Mouse (Mus musculus) liver, embryonic 14.5 days (tissue): ENCODE results near the gene Grid2. TPM values are rescaled to one million over a fixed set of nuclear protein-coding genes. Genes with fewer than 3 reads are reported as not detected.

Experiments
- ATAC-seq: fragments of 200-750 bp; cut with Nextera tagmentation; 2 replicates; pipeline ENCODE4 v1.8.0; 2017; ENCODE audit warnings: moderate number of reproducible peaks, mild to moderate bottlenecking, moderate library complexity; ENCODE audit not compliant: insufficient read depth
- DNase-seq, 3 experiments: peaks; one replicate each; pipeline ENCODE4 v3.0.0-alpha.2; 2012 to 2013; ENCODE audit warnings: low read depth in 3 of 3, low spot score in 3 of 3
- H3K27ac ChIP-seq: fragments of 300-500 bp; sonication (generic); 2 replicates; pipeline ENCODE4 v1.5.1; 2014; ENCODE audit warnings: moderate library complexity, mild to moderate bottlenecking, control low read depth, inconsistent platforms
- H3K27me3 ChIP-seq: fragments of 300-500 bp; sonication (generic); 2 replicates; pipeline ENCODE4 v1.6.1; 2014; ENCODE audit warnings: mild to moderate bottlenecking, low read length, moderate library complexity; ENCODE audit not compliant: control insufficient read depth, insufficient read depth
- H3K36me3 ChIP-seq: fragments of 300-500 bp; sonication (generic); replicated peaks from 2 replicates; pipeline ENCODE4 v1.6.1; 2014; ENCODE audit warnings: low read depth; ENCODE audit not compliant: control insufficient read depth, insufficient read depth
- H3K4me1 ChIP-seq, 2 experiments: fragments of 200-500 bp in 1 of 2; fragments of 300-500 bp in 1 of 2; sonication (generic) in 1 of 2; replicated peaks; 2 replicates each; pipeline ENCODE4 v1.6.1; 2012 to 2014; ENCODE audit warnings: antibody characterized with exemption in 1 of 2, inconsistent platforms in 1 of 2, low read length in 1 of 2; ENCODE audit not compliant: control insufficient read depth in 2 of 2, insufficient read depth in 2 of 2
- H3K4me2 ChIP-seq: fragments of 300-500 bp; sonication (generic); 2 replicates; pipeline ENCODE4 v1.6.1; 2014; ENCODE audit warnings: low read depth, mild to moderate bottlenecking, control low read depth, moderate library complexity
- H3K4me3 ChIP-seq, 2 experiments: fragments of 200-500 bp in 1 of 2; fragments of 300-500 bp in 1 of 2; sonication (generic) in 1 of 2; 2 replicates each; pipeline ENCODE4 v1.5.1; 2012 to 2014; ENCODE audit warnings: low read depth in 2 of 2, low read length in 2 of 2, mild to moderate bottlenecking in 2 of 2, control low read depth in 1 of 2, inconsistent platforms in 1 of 2, moderate library complexity in 1 of 2; ENCODE audit not compliant: insufficient read depth in 1 of 2
- H3K9ac ChIP-seq: fragments of 300-500 bp; sonication (generic); replicated peaks from 2 replicates; pipeline ENCODE4 v1.6.1; 2014; ENCODE audit warnings: mild to moderate bottlenecking, control low read depth, moderate library complexity
- H3K9me3 ChIP-seq: fragments of 300-500 bp; sonication (generic); 2 replicates; pipeline ENCODE4 v1.6.1; 2016; ENCODE audit warnings: low read length, mixed read lengths; ENCODE audit not compliant: control insufficient read depth
- CTCF ChIP-seq: IDR thresholded peaks from 2 replicates; pipeline ENCODE4 v1.5.1; 2016; ENCODE audit warnings: antibody characterized with exemption, low read depth, control low read depth
- EP300 ChIP-seq: IDR thresholded peaks from 2 replicates; pipeline ENCODE4 v1.6.1; 2016; ENCODE audit warnings: antibody characterized with exemption, low read depth
- WGBS: fragments of 180-500 bp; shearing (Covaris S2); extraction: QIAGEN DNeasy Blood & Tissue Kit; methylation state at CpG from one replicate; pipeline ENCODE4 v1.1.7; 2014; ENCODE audit not compliant: insufficient replicate concordance; 5-methylcytosine and 5-hydroxymethylcytosine counted together
- polyA plus RNA-seq, 2 experiments: library from polyadenylated mRNA; depleted of rRNA in 1 of 2; stranded (reverse) in 1 of 2; unstranded in 1 of 2; fragments of >200 nt; fragmentation: Nextera tagmentation in 1 of 2; extraction: Ambion mirVana in 1 of 2; gene quantifications; 2 replicates each; pipeline versions ENCODE4 v1.2.1 to v1.2.3; 2012 to 2014

Grid2 gene
- polyA plus RNA-seq, 2 experiments, result not detected

DNA sequence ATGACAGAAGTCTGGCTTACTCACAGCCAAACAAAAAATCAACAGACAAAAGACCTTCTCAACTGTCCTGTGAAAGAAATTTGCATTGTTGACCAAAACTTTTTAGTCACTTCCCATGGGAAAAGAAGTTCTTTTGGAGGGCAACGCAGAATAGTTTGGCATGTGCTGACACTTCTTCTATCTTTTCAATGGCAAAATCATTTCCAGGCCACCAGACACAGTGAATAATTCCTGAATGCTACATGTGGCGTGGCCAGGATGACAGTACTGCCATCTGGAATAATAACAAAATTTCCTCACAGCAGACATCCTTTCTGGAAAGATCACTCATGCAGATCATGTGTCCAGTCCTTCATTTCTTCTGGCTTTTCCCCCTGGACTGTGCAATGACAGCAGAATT is 478.1 kb downstream of the Grid2 start:
- no peaks in the 10 kb centered on the region for H3K4me1 ChIP-seq
- no peak overlapping the region for H3K4me3 ChIP-seq
- H3K27me3 ChIP-seq, result no peaks in the 10 kb centered on the region
- DNase-seq (no peak), ATAC-seq (no peak)
- H3K4me2 ChIP-seq, result no peak overlapping the region
- no peaks in the 10 kb centered on the region for H3K9me3 ChIP-seq
- no peaks in the 10 kb centered on the region for H3K36me3 ChIP-seq
- no peak overlapping the region for H3K9ac ChIP-seq
- TF ChIP-seq CTCF (no peak), EP300 (no peak)
- H3K27ac ChIP-seq, result no peak overlapping the region
- WGBS, result 49% methylated on average over 2 of the region's 2 CpGs

DNA sequence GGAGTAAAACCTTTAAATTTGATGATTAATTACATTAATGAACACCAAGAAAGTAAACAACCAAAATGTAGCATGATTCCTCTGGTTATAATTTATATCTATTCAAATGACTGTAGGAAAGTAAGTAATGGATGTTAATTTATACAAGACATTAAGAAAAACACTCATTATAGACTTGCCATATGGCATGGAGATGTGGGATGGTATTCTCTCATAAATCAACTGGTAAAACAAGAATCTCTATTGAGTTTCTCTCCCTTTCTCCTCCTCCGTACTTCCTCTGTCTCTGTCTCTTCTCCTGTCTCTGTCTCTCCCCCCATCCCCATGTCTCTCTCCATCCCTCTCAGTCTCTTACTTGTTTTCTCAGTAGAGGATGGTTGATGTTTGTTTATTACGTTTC is 506.9 kb downstream of the Grid2 start:
- no peak for ATAC-seq
- Histone ChIP-seq H3K4me3 (no peak overlapping the region), H3K27me3 (no peaks in the 10 kb centered on the region), H3K27ac (no peak overlapping the region), H3K36me3 (no peaks in the 10 kb centered on the region), H3K9ac (no peak overlapping the region), H3K4me2 (no peak overlapping the region), H3K4me1 (no peaks in the 10 kb centered on the region), H3K9me3 (no peaks in the 10 kb centered on the region)
- 38% methylated on average over 2 of the region's 2 CpGs for WGBS
- DNase-seq, result no peak
- TF ChIP-seq EP300 (no peak), CTCF (no peak)

DNA sequence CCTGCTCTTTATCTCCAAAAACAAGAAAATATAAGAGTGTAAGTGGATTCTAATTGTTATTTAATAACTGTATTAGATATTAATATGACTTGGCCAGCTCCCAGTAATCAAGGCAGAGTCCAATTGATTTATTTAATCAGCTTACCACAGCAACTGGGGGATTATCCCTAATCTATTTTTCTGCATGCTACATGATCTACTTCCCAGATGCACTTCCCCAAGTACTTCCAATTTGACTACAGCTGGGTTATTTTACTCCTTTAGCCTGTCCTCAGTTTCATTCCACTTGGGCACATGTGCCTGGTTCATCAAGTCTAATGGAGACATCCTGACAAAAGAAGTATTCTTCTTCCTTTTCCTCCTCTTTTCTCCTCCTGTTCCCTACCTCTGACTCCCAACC is 539.0 kb downstream of the Grid2 start:
- no peak overlapping the region for H3K4me2 ChIP-seq
- H3K27ac ChIP-seq, result no peak overlapping the region
- H3K27me3 ChIP-seq, result no peaks in the 10 kb centered on the region
- ATAC-seq (no peak), DNase-seq (no peak)
- no peak overlapping the region for H3K9ac ChIP-seq
- no peak for TF ChIP-seq EP300
- TF ChIP-seq CTCF, result no peak
- H3K36me3 ChIP-seq, result no peaks in the 10 kb centered on the region
- no peaks in the 10 kb centered on the region for H3K4me1 ChIP-seq
- no peaks in the 10 kb centered on the region for H3K9me3 ChIP-seq
- no peak overlapping the region for H3K4me3 ChIP-seq

DNA sequence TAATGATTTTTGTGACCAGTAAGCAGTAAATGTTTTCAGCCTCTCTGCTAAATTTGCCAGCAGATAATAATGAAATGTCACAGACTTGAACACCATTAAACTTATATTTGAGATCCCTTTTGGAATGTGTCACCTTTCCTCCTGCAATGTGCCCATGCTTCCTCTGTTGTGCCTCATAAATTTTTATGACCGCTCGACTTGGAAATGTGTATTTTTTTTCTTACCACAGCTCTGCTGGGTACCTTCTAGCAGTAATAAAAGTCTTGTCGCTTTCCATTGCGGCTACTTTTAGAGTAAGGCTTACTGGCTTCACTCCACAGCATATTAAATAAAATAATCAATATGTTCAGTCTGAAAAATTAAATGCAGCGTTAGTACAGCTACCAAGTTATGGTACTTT is 564.6 kb downstream of the Grid2 start:
- Histone ChIP-seq H3K9ac (no peak overlapping the region), H3K4me3 (no peak overlapping the region), H3K4me1 (no peaks in the 10 kb centered on the region), H3K4me2 (no peak overlapping the region), H3K9me3 (no peaks in the 10 kb centered on the region), H3K27ac (no peak overlapping the region), H3K27me3 (no peaks in the 10 kb centered on the region), H3K36me3 (no peaks in the 10 kb centered on the region)
- WGBS, result 70% methylated on average over 5 of the region's 5 CpGs
- ATAC-seq (no peak), DNase-seq (no peak)
- TF ChIP-seq CTCF (no peak), EP300 (no peak)

DNA sequence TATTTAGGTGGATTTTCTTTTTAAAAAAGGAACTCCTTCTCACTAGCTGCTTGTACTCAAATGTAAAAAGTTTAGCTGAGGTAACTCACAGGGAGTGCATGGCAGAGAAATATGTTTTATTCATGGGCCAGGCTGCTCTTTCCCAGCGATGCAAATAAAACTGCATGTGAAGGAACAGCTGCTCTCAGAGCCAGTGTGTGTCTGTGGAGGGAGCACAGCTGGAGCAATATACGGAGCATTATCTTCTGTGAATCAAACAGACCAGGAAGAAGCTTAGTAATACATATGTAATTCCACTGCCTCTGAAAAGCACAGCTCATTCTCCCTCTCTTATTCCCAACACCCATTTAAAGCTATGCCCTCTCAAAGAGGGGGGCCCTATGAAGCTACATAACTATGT is 607.0 kb downstream of the Grid2 start:
- H3K36me3 ChIP-seq, result no peaks in the 10 kb centered on the region
- DNase-seq (no peak), ATAC-seq (no peak)
- TF ChIP-seq EP300 (no peak), CTCF (no peak)
- H3K4me3 ChIP-seq, result no peak overlapping the region
- no peaks in the 10 kb centered on the region for H3K4me1 ChIP-seq
- no peak overlapping the region for H3K27ac ChIP-seq
- H3K9ac ChIP-seq, result no peak overlapping the region
- H3K9me3 ChIP-seq, result no peaks in the 10 kb centered on the region
- no peaks in the 10 kb centered on the region for H3K27me3 ChIP-seq
- 35% methylated on average over 2 of the region's 2 CpGs for WGBS
- no peak overlapping the region for H3K4me2 ChIP-seq
